Mouse (Mus musculus) myocyte (in vitro differentiated cells): ENCODE results near the gene Htr1f. TPM values are rescaled to one million over a fixed set of nuclear protein-coding genes. Genes with fewer than 3 reads are reported as not detected.

Experiments
- H3K27me3 ChIP-seq: one replicate; pipeline ENCODE4 v1.6.1; 2011; ENCODE audit not compliant: control insufficient read depth, insufficient read depth, insufficient read length
- H3K36me3 ChIP-seq: one replicate; pipeline ENCODE4 v1.6.1; 2011; ENCODE audit not compliant: control insufficient read depth, insufficient read depth
- H3K4me2 ChIP-seq: one replicate; pipeline ENCODE4 v1.6.1; 2011; ENCODE audit warnings: low read depth, control low read depth
- H3K4me3 ChIP-seq: one replicate; pipeline ENCODE4 v1.5.1; 2011; ENCODE audit warnings: mild to moderate bottlenecking, control low read depth, moderate library complexity
- H3K79me2 ChIP-seq: one replicate; pipeline ENCODE4 v1.6.1; 2011; ENCODE audit not compliant: control insufficient read depth, insufficient read depth
- H3ac ChIP-seq: one replicate; pipeline ENCODE4 v1.6.1; 2011; ENCODE audit not compliant: control insufficient read depth, insufficient read length
- CEBPB ChIP-seq: IDR thresholded peaks from 2 replicates; pipeline ENCODE4 v1.6.1; 2011; ENCODE audit warnings: mild to moderate bottlenecking, moderate library complexity; ENCODE audit not compliant: poor library complexity, insufficient read depth, severe bottlenecking
- E2F4 ChIP-seq: IDR thresholded peaks from one replicate; pipeline ENCODE4 v1.6.1; 2011; ENCODE audit warnings: mild to moderate bottlenecking, control low read depth, moderate library complexity; ENCODE audit not compliant: insufficient read depth
- MAX ChIP-seq: IDR thresholded peaks from one replicate; pipeline ENCODE4 v1.6.1; 2011; ENCODE audit warnings: low read depth, mild to moderate bottlenecking, control low read depth
- MYOD1 ChIP-seq, 3 experiments: IDR thresholded peaks; one replicate each; pipeline ENCODE4 v1.6.1; 2011; ENCODE audit warnings: control low read depth in 2 of 3, low read depth in 2 of 3, mild to moderate bottlenecking in 2 of 3, moderate library complexity in 1 of 3; ENCODE audit not compliant: insufficient read length in 2 of 3, control insufficient read depth in 1 of 3
- MYOG ChIP-seq, 3 experiments: IDR thresholded peaks; one replicate each; pipeline ENCODE4 v1.6.1; 2011; ENCODE audit warnings: control low read depth in 2 of 3, low read depth in 2 of 3, mild to moderate bottlenecking in 2 of 3; ENCODE audit not compliant: insufficient read length in 2 of 3, control insufficient read depth in 1 of 3, insufficient read depth in 1 of 3
- POLR2A ChIP-seq: IDR thresholded peaks from one replicate; pipeline ENCODE4 v1.6.1; 2011; ENCODE audit warnings: low read depth, mild to moderate bottlenecking, control low read depth, moderate library complexity; ENCODE audit not compliant: insufficient read length
- POLR2AphosphoS2 ChIP-seq: IDR thresholded peaks from one replicate; pipeline ENCODE4 v1.6.1; 2011; ENCODE audit warnings: low read depth, control low read depth; ENCODE audit not compliant: insufficient read length
- REST ChIP-seq: IDR thresholded peaks from one replicate; pipeline ENCODE4 v1.6.1; 2011; ENCODE audit warnings: mild to moderate bottlenecking, control low read depth, moderate library complexity; ENCODE audit not compliant: insufficient read depth, insufficient read length
- SRF ChIP-seq: IDR thresholded peaks from one replicate; pipeline ENCODE4 v1.6.1; 2011; ENCODE audit warnings: low read depth; ENCODE audit not compliant: control insufficient read depth, insufficient read length
- TCF12 ChIP-seq: IDR thresholded peaks from one replicate; pipeline ENCODE4 v1.6.1; 2011; ENCODE audit warnings: mild to moderate bottlenecking, control low read depth; ENCODE audit not compliant: poor library complexity, insufficient read depth, severe bottlenecking
- TCF3 ChIP-seq: IDR thresholded peaks from one replicate; pipeline ENCODE4 v1.6.1; 2011; ENCODE audit warnings: low read depth, control low read depth; ENCODE audit not compliant: insufficient read length
- USF1 ChIP-seq: IDR thresholded peaks from one replicate; pipeline ENCODE4 v1.6.1; 2011; ENCODE audit warnings: low read depth, mild to moderate bottlenecking, control low read depth, moderate library complexity
- polyA plus RNA-seq: library from polyadenylated mRNA; unstranded; fragments of >200 nt; fragmentation: generic; extraction: Trizol; gene quantifications from one replicate; pipeline ENCODE4 v1.2.1, GENCODE M21; 2012; ENCODE audit warnings: missing spikeins

Gene Htr1f
- polyA plus RNA-seq, 1 experiment: not detected

DNA sequence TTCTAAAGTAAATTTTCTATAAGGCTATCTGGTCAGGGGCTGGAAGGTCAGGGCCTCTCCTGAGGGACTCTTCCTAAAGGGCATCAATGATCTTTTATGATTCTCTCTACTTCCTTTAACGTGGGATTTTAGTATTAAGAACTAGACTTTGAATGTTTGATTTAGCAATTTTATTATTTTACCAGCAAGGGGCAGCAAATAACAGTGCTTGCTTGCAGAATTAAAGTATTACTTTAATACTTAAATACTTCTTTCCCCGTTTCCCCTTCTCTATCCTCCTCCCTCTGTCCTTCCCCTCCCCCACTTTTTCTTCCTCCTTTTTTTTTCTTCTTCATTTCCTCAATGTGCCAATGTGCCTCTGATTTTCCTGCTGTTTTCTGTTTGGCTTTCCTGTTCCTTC, 202.3 kb downstream of the Htr1f start:
- H3K4me2 ChIP-seq: no peak overlapping the region
- H3K4me3 ChIP-seq: no peak overlapping the region
- no peaks in the 10 kb centered on the region for H3K79me2 ChIP-seq
- no peak for TF ChIP-seq REST
- TF ChIP-seq USF1: no peak
- TF ChIP-seq TCF12: no peak
- no peak for TF ChIP-seq SRF
- no peak for TF ChIP-seq POLR2AphosphoS2
- no peak for TF ChIP-seq CEBPB
- TF ChIP-seq MYOG (IDR thresholded peaks at IDR 0.05; ENCODE audit: control insufficient read depth in 1 of 3, insufficient read depth in 1 of 3, insufficient read length in 2 of 3, low read depth in 2 of 3): no peak
- TF ChIP-seq MYOD1 (IDR thresholded peaks at IDR 0.05; ENCODE audit: control insufficient read depth in 1 of 3, insufficient read length in 2 of 3, low read depth in 2 of 3): no peak
- no peak for TF ChIP-seq MAX
- no peak for TF ChIP-seq POLR2A
- no peak for TF ChIP-seq TCF3
- TF ChIP-seq E2F4: no peak
- H3ac ChIP-seq: no peak overlapping the region
- no peaks in the 10 kb centered on the region for H3K27me3 ChIP-seq
- no peaks in the 10 kb centered on the region for H3K36me3 ChIP-seq

DNA sequence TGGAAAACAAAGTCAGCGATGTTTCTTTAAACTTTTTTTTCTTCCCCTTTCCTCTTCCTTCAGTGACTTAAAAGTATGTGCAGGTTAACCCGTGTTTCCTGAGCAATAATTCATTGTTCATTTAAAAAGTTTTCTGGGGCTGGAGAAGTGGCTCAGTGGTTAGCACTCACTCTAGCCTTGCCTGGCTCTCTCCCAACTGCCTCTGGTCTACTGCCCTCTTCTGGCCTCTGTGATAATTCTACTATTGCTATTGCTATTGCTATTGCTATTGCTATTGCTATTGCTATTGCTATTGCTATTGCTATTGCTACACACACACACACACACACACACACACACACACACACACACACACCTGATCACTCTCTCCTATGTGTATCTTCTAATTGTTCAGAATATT, 206.6 kb downstream of the Htr1f start:
- Histone ChIP-seq H3K36me3 (no peaks in the 10 kb centered on the region), H3ac (no peak overlapping the region), H3K4me2 (no peak overlapping the region), H3K27me3 (no peaks in the 10 kb centered on the region), H3K79me2 (no peaks in the 10 kb centered on the region), H3K4me3 (no peak overlapping the region)
- TF ChIP-seq REST: no peak

DNA sequence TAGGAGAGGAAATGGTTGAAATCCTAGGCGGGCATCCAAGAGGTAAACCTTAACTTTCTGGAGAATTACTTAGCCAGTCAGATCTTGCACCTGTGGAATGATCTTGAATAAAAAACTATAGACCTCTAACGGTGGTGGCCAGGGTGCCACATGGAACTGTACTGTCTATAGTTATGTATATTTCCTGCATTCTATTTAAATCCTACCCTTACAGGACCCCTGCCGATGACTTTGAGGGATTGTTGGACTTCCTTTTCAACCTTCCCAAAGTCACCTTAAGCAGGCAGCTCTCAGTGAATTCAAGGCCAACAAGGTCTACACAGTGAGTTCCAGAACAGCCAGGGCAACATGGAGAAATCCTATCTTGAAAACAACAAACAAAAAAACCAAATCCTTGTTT, 216.2 kb downstream of the Htr1f start:
- H3K4me2 ChIP-seq: no peak overlapping the region
- H3K36me3 ChIP-seq: no peaks in the 10 kb centered on the region
- TF ChIP-seq POLR2AphosphoS2 (no peak), E2F4 (no peak), MYOD1 (IDR thresholded peaks at IDR 0.05; ENCODE audit: control insufficient read depth in 1 of 3, insufficient read length in 2 of 3, low read depth in 2 of 3) (no peak), TCF12 (no peak), MAX (no peak), CEBPB (no peak), SRF (no peak)
- no peaks in the 10 kb centered on the region for H3K79me2 ChIP-seq
- no peak overlapping the region for H3ac ChIP-seq
- H3K4me3 ChIP-seq: no peak overlapping the region
- H3K27me3 ChIP-seq: no peaks in the 10 kb centered on the region

DNA sequence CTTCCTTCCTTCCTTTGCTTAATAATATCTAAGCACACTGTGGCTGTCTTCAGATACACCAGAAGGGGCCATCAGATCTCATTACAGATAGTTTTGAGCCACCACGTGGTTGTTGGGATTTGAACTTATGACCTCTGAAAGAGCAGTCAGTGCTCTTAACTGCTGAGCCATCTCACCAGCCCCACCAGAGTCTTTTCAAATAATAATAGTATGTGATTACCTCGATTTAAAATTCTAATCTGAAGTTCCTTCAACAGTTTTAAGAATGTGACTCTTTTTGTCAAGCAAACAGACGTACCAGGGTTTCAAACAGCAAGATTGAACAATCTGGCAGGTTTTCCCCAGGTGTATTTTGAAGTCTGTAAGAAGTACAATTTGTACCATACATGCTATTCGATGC, 220.1 kb downstream of the Htr1f start:
- no peak overlapping the region for H3K4me2 ChIP-seq
- H3K79me2 ChIP-seq: no peaks in the 10 kb centered on the region
- H3ac ChIP-seq: no peak overlapping the region
- H3K27me3 ChIP-seq: no peaks in the 10 kb centered on the region
- no peak overlapping the region for H3K4me3 ChIP-seq
- no peak for TF ChIP-seq E2F4
- no peak for TF ChIP-seq USF1
- no peak for TF ChIP-seq CEBPB
- no peaks in the 10 kb centered on the region for H3K36me3 ChIP-seq

DNA sequence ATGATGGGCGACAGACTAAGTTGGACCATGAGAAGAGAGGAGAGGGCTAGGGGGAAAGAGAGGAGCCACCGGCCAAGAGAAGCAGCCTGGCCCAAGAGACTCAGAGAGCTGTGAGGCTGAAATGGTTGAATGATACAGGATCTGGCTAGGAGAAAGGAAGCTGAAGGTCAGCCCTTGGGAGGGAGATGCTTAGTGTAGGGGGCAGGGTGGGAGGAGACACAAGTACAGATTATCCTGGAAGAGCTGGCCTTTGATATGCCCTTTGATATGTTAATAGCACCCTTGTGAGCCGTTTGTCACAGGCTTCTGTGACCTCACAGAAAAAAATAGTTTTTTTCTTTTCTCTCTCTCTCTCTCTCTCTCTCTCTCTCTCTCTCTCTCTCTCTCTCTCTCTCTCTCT, 220.5 kb downstream of the Htr1f start:
- Histone ChIP-seq H3K27me3 (no peaks in the 10 kb centered on the region), H3K36me3 (no peaks in the 10 kb centered on the region), H3ac (no peak overlapping the region), H3K4me3 (no peak overlapping the region), H3K79me2 (no peaks in the 10 kb centered on the region), H3K4me2 (no peak overlapping the region)
- TF ChIP-seq MYOD1 (IDR thresholded peaks at IDR 0.05; ENCODE audit: control insufficient read depth in 1 of 3, insufficient read length in 2 of 3, low read depth in 2 of 3): no peak
- TF ChIP-seq TCF12: no peak
- TF ChIP-seq POLR2A: no peak
- no peak for TF ChIP-seq CEBPB
- TF ChIP-seq REST: no peak
- no peak for TF ChIP-seq E2F4
- TF ChIP-seq MYOG (IDR thresholded peaks at IDR 0.05; ENCODE audit: control insufficient read depth in 1 of 3, insufficient read depth in 1 of 3, insufficient read length in 2 of 3, low read depth in 2 of 3): no peak
- TF ChIP-seq USF1: no peak
- TF ChIP-seq MAX: no peak
- TF ChIP-seq POLR2AphosphoS2: no peak
- no peak for TF ChIP-seq TCF3
- TF ChIP-seq SRF: no peak

DNA sequence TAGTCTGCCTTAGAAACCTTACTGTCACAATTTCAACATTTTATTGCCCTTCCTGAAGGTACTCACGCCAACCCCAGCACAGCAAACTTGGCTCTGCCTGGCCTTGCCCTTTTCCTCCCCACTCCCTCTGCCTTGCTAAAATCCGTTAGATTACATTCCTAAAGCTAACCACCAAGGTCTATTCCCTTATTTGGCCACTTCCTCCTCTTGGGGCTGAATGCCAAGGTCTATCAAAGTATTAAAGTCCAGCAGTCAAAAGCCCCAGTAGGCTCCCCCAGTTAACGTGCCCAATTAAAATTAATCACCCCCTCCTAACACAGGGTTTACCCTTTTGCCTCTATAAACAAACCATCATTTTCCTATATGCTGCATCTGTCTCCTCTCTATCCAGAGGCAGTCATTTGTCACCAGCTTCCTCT, 221.2 kb downstream of the Htr1f start:
- no peaks in the 10 kb centered on the region for H3K36me3 ChIP-seq
- H3K79me2 ChIP-seq: no peaks in the 10 kb centered on the region
- no peak overlapping the region for H3ac ChIP-seq
- no peaks in the 10 kb centered on the region for H3K27me3 ChIP-seq
- H3K4me2 ChIP-seq: no peak overlapping the region
- TF ChIP-seq USF1: no peak
- peak; percentile 40 for TF ChIP-seq SRF
- H3K4me3 ChIP-seq: no peak overlapping the region
